Mouse (Mus musculus) bone marrow macrophage, adult 2 months (primary cell): Measurements from ENCODE around the gene Mtmr14. TPM values are rescaled to one million over a fixed set of nuclear protein-coding genes. Genes with fewer than 3 reads are reported as not detected.

Experiments used
- H3K27ac ChIP-seq: 2 replicates; pipeline ENCODE4 v1.5.1; 2012; ENCODE audit warnings: low read depth, low read length; ENCODE audit not compliant: insufficient read depth
- H3K4me1 ChIP-seq: 2 replicates; pipeline ENCODE4 v1.6.1; 2012; ENCODE audit warnings: low read length; ENCODE audit not compliant: control insufficient read depth, insufficient read depth
- H3K4me3 ChIP-seq: 2 replicates; pipeline ENCODE4 v1.5.1; 2012; ENCODE audit warnings: mild to moderate bottlenecking, low read length, moderate library complexity; ENCODE audit not compliant: insufficient read depth
- CTCF ChIP-seq: IDR thresholded peaks from 2 replicates; pipeline ENCODE4 v1.5.1; 2012; ENCODE audit warnings: low read depth, mild to moderate bottlenecking, low read length, moderate library complexity
- POLR2A ChIP-seq: IDR thresholded peaks from 2 replicates; pipeline ENCODE4 v1.6.1; 2012; ENCODE audit warnings: mild to moderate bottlenecking, low read depth, low read length, borderline replicate concordance
- polyA plus RNA-seq: library from polyadenylated mRNA; stranded (reverse); fragments of >200 nt; gene quantifications from 2 replicates; pipeline ENCODE4 v1.2.4, GENCODE M21; 2012; ENCODE audit not compliant: missing spikeins, insufficient read depth, insufficient read length

Mtmr14 gene
- polyA plus RNA-seq, 1 experiment: 60.2 TPM

DNA sequence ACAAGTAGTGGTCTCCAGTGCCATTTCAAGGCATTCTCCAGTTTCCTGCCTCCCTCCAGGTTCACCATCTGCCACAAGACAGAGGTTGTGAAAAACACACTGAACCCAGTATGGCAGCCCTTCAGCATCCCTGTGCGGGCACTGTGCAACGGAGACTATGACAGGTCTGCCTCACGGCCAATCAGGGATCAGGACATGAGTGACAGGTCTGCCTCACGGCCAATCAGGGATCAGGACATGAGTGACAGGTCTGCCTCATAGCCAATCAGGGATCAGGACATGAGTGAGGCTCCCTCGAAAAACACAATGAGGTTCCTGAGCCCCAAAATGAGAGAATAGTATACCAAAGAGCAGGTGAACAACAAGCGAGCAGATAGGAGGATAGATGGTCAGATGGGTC lies 52.7 kb downstream of the Mtmr14 start:
- Histone ChIP-seq H3K27ac (no peak overlapping the region), H3K4me3 (no peak overlapping the region), H3K4me1 (peaks cover 7% of the 10 kb centered on the region)
- TF ChIP-seq CTCF (no peak), POLR2A (no peak)

GRCm38 (mm10) chr6:113292938-113293337 lies 55.3 kb downstream of the Mtmr14 start:
- TF ChIP-seq POLR2A (no peak), CTCF (no peak)
- H3K27ac ChIP-seq: no peak overlapping the region
- H3K4me1 ChIP-seq: peaks cover 8% of the 10 kb centered on the region
- no peak overlapping the region for H3K4me3 ChIP-seq

GRCm38 (mm10) chr6:113296046-113296445 lies 58.4 kb downstream of the Mtmr14 start:
- Histone ChIP-seq H3K4me1 (peaks cover 8% of the 10 kb centered on the region), H3K4me3 (no peak overlapping the region), H3K27ac (no peak overlapping the region)
- TF ChIP-seq POLR2A: no peak
- TF ChIP-seq CTCF: no peak

DNA sequence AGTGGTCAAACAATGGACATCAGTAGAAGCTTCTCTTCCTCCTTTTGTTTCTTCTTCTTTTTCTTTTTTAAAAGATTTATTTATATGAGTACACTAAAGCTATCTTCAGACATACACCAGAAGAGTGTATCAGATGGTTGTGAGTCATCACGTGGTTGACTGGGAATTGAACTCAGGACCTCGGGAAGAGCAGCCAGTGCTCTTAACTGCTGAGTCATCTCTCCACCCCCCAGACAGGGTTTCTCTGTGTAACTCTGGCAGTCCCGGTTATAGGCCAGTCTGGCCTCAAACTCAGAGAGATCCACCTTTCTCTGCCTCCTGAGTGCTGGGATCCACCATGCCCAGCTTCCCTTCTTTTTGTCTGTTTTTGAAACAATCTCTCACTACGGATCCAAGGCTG lies 59.0 kb downstream of the Mtmr14 start:
- no peak overlapping the region for H3K27ac ChIP-seq
- H3K4me1 ChIP-seq: peaks cover 8% of the 10 kb centered on the region
- TF ChIP-seq CTCF (no peak), POLR2A (no peak)
- no peak overlapping the region for H3K4me3 ChIP-seq

DNA sequence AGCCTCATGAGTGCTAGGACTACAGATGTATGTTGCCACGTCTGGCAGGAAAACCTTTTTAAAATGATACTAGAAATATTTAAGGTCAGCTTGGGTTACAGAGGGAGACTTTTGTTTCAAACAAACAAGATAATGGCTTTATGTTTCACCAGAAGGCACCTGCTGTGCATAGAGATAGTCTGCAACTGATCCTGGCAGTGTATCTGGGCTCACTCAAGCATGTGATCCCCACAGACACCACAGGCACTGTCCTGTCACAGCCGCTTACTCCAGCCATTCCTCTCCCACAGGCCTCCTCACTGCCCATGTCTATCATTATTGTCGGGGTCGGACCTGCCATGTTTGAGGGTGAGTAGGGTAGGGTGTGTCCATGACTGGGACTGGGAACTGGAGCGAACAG lies 63.7 kb downstream of the Mtmr14 start:
- no peak overlapping the region for H3K27ac ChIP-seq
- no peak overlapping the region for H3K4me3 ChIP-seq
- TF ChIP-seq CTCF: no peak
- no peak for TF ChIP-seq POLR2A
- peaks cover 3% of the 10 kb centered on the region for H3K4me1 ChIP-seq

DNA sequence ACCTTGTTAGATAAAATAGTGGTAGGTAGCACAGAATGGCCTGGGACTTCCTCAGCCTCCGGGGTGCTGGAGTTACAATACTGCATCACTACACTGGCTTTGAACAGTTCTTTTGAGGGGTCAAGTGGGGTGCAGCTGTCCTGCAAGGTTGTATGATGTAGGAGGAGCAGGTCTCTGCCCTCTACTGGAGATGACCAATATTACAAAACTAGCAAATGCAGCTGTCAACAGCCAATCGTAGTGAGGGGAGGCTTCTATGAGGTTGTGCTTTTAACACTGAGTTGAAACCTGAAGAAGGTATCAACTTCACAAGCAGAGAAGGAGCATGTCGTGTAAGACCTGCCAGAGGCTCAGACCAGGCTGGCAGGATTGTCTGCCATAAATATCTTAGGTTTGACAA lies 64.6 kb downstream of the Mtmr14 start:
- no peak overlapping the region for H3K27ac ChIP-seq
- no peak overlapping the region for H3K4me3 ChIP-seq
- no peak for TF ChIP-seq POLR2A
- TF ChIP-seq CTCF: 0 out of 2 replicates have a peak, but pooled peaks have one; percentile 37
- H3K4me1 ChIP-seq: no peaks in the 10 kb centered on the region

- TF ChIP-seq CTCF (no peak), POLR2A (no peak)
- Histone ChIP-seq H3K4me3 (peak overlapping the region; percentile 69), H3K27ac (peak overlapping the region; percentile 98), H3K4me1 (0 out of 2 replicates have a peak, but pooled peaks cover 14% of the 10 kb centered on the region)
These were observed 68.8 kb downstream of the Mtmr14 start for GRCm38 (mm10) chr6:113306322-113306985.

- peak within 1 kb of the TSS; percentile 69 for H3K4me3 ChIP-seq
- H3K27ac ChIP-seq: peak within 1 kb of the TSS; percentile 98
- TF ChIP-seq CTCF (no peak), POLR2A (no peak)
- H3K4me1 ChIP-seq: 0 out of 2 replicates have a peak, but pooled peaks cover 14% of the 10 kb centered on the region
These were observed 69.3 kb downstream of the Mtmr14 start, which contains the start of gene Brpf1 for GRCm38 (mm10) chr6:113306986-113307349. Gene Brpf1 (plus strand): TSS chr6:113307137.

GRCm38 (mm10) chr6:113307481-113308121 lies 70.0 kb downstream of the Mtmr14 start:
- peak overlapping the region; percentile 98 for H3K27ac ChIP-seq
- TF ChIP-seq POLR2A (no peak), CTCF (no peak)
- 0 out of 2 replicates have a peak, but pooled peaks cover 14% of the 10 kb centered on the region for H3K4me1 ChIP-seq
- H3K4me3 ChIP-seq: peak overlapping the region; percentile 69

DNA sequence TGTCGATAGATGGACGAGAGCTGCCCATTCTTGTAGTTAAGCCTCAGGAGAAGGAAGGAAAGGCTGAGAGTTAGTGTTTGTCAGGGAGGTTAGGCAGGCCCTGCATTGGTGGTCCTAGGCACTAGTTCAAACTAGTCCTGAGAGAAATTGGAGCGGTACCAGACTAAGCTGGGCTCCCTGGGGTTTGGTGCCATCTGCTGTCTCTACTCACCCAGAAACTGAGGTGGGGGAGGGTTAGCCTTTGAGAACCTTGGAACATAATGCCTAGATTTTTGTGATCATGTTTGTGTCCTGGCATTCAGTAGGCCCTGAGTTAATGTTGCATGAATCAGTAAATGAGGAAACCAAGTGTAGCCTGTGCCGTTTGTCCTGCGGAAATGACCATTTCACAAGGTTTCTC lies 70.5 kb downstream of the Mtmr14 start:
- TF ChIP-seq CTCF (no peak), POLR2A (no peak)
- Histone ChIP-seq H3K27ac (peak overlapping the region; percentile 98), H3K4me1 (0 out of 2 replicates have a peak, but pooled peaks cover 14% of the 10 kb centered on the region), H3K4me3 (peak overlapping the region; percentile 69)
